Mouse (Mus musculus) megakaryocyte, embryonic 14.5 days (primary cell): ENCODE measurements around the gene Bhlhe41.

Experiments used
- FLI1 ChIP-seq: IDR thresholded peaks from 2 replicates; pipeline ENCODE4 v1.6.1; 2012; ENCODE audit warnings: low read length, inconsistent platforms, mixed read lengths
- GATA1 ChIP-seq: IDR thresholded peaks from 3 replicates; pipeline ENCODE4 v1.6.1; 2012; ENCODE audit warnings: mixed read lengths, low read length, inconsistent platforms, borderline replicate concordance

DNA sequence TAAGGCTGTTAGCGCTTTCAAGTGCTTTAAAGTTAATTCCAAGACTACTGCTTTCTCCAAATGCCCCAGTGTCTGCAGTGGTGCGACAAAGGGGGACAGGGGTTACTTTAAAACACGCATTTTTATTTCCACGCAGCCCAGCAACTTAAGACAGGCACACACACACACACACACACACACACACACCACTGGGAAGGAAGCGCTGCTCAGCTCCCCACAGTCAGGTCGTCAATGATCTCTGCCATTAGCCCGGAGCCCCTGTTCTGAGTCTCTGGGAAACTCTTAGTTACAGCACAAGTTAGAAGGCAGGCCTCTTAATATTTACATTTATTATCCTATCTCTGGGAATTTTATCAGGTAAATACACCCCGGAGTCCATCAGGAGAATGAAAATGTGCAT lies 1.2 kb downstream of the Bhlhe41 start:
- no peak for TF ChIP-seq GATA1
- no peak for TF ChIP-seq FLI1
